Mouse (Mus musculus) large intestine, adult 2 months (tissue): Measurements from ENCODE around the gene Lfng. TPM values are rescaled to one million over a fixed set of nuclear protein-coding genes. Genes with fewer than 3 reads are reported as not detected.

Experiments
- DNase-seq: peaks from one replicate; pipeline ENCODE4 v3.0.0-alpha.2; 2012; ENCODE audit warnings: low read depth, low spot score
- WGBS: fragments of 180-500 bp; shearing (Covaris S2); methylation state at CpG from one replicate; pipeline ENCODE4 v1.1.7; 2018; 5-methylcytosine and 5-hydroxymethylcytosine counted together
- polyA plus RNA-seq: library from polyadenylated mRNA; depleted of rRNA; stranded (reverse); fragments of >200 nt; gene quantifications from 2 replicates; pipeline ENCODE4 v1.2.3, GENCODE M21; 2012; rRNA removed

Lfng gene
- 32.6 and 32.8 TPM in 2 replicates for polyA plus RNA-seq

GRCm38 (mm10) chr5:140607001-140607835, at the start of gene Lfng:
Lfng (plus strand) TSS chr5:140607320.
- WGBS = under 1% methylated on average over 87 of the region's 91 CpGs
- DNase-seq = peak; percentile 89

DNA sequence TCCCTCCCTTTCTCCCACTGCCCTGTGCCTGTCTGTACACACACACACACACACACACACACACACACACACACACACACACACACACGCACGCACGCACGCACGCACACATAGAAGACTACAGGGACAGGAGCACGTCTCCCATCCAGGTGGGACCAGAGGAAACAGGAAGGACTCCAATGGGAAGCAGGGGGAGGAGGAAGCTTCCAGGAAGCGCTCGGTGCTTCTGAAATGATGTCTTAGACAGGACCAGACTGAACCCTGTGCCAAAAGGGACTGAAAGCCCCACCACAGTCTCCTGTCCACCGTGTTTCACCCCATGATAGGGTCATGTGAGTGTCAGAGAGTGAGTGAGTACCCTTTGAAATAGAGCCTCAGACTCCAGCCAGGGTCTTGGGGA, 44.5 kb upstream of the Lfng start:
- 82% methylated on average over 9 of the region's 9 CpGs for WGBS

GRCm38 (mm10) chr5:140564896-140565295, 42.2 kb upstream of the Lfng start, which contains the start of gene Grifin:
Grifin (minus strand) TSS chr5:140565071.
- DNase-seq = no peak
- 74% methylated on average over 4 of the region's 4 CpGs for WGBS

More for the DNA sequence above, 44.5 kb upstream of the Lfng start:
- no peak for DNase-seq

- DNase-seq = no peak
- 70% methylated on average over 5 of the region's 5 CpGs for WGBS
Observed at GRCm38 (mm10) chr5:140565451-140565850, 41.7 kb upstream of the Lfng start.

DNA sequence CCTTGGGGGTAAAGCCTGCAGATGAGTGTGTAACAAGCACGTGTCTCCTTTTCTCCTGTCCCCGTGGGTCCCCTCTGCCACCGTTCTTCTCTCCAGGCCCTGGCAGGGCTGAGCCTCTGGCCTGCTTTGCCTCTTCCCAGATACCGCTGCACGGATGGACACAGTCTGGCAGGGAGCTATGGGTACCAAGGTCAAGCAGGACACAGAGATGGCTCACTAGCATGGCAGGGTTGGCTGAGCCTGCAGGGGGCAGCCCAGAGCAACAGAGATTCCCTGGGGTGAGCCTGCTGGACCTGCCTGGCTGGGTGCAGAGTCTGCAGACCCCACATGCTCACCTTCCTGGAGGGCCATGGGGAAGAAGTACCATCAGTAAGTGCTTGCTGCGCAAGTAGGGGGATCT, 41.3 kb upstream of the Lfng start:
- DNase-seq = no peak
- WGBS = 73% methylated on average over 6 of the region's 6 CpGs

DNA sequence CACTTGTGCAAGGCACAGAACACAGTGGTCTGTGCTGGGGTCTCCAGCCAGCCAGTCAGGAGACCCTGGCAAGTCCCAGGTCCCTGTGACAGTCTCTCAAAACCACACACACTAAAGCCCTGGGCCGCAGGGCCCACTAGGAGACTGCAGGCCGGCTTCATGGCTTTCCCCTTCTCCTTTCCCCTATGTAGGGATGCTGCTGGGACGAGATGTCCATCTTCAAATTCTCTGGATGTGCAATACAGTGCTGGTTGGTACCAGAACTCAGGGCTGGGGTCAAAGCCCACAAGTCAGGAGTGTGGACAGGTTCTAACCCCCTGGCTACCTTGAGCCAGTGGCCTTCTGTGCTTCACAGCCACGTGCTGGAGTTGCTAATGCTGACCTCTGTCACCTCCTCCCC, 40.8 kb upstream of the Lfng start:
- DNase-seq = no peak
- 84% methylated on average over 4 of the region's 4 CpGs for WGBS

GRCm38 (mm10) chr5:140567321-140567720, 39.8 kb upstream of the Lfng start:
- 25% methylated on average over 10 of the region's 11 CpGs for WGBS
- peak; percentile 14 for DNase-seq

- DNase-seq = no peak
- whole genome bisulfite sequencing = 76% methylated on average over 5 of the region's 5 CpGs
Observed at GRCm38 (mm10) chr5:140567751-140568150, 39.4 kb upstream of the Lfng start.

- DNase-seq = peak; percentile 52
- 4% methylated on average over 10 of the region's 10 CpGs for WGBS
Observed at GRCm38 (mm10) chr5:140568321-140568970, 38.7 kb upstream of the Lfng start.

DNA sequence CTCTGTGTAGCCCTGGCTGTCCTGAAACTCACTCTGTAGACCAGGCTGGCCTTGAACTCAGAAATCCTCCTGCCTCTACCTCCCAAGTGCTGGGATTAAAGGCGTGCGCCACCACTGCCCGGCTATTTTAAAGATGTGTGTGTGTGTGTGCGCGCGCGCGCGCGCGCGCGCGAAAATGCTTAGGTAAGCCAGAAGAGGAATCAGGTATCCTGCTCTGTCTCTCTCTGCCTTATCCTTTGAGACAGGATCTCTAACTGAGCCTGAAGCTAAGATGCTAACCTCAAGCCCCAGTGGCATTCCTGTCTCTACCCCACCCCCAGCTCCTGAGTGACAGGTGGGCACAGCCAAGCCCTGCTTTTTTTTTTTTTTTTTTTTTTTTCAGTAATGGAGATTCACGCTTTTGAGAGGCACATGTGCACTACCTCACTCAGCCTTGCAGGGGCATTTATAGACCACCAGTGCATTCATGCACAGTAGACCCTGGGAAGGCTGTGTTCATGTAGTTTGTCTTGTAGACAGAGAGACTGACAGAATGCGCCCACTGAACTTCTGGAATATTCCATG, 38.0 kb upstream of the Lfng start:
- 79% methylated on average over 16 of the region's 16 CpGs for WGBS
- DNase-seq = no peak

GRCm38 (mm10) chr5:140570223-140570870, 36.8 kb upstream of the Lfng start:
- no peak for DNase-seq
- WGBS = 88% methylated on average over 13 of the region's 13 CpGs

DNA sequence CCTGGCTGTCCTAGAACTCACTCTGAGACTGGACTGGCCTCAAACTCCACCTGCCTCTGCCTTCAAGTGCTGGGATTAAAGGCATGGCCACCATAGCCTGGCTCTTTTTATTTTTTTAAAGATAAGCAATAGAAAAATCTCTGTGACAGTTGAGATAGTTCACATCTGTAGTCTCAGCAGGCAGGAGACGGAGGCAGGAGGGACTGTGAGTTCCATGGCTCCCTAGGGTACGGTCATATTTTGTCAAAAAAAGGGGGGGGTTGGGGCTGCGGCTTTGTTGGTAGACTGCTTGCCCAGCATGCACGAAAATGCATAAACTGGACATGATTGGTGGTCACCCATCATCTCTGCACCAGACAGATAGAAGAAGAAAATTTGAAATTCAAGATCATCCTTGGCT, 35.9 kb upstream of the Lfng start:
- no peak for DNase-seq
- WGBS = 75% methylated on average over 4 of the region's 4 CpGs

- 62% methylated on average over 10 of the region's 10 CpGs for WGBS
- no peak for DNase-seq
Observed at GRCm38 (mm10) chr5:140571673-140572072, 35.4 kb upstream of the Lfng start.

GRCm38 (mm10) chr5:140572611-140573010, 34.5 kb upstream of the Lfng start:
- WGBS = 58% methylated on average over 6 of the region's 6 CpGs
- DNase-seq = no peak

GRCm38 (mm10) chr5:140575381-140575866, 31.7 kb upstream of the Lfng start:
- no peak for DNase-seq
- 68% methylated on average over 5 of the region's 5 CpGs for WGBS

DNA sequence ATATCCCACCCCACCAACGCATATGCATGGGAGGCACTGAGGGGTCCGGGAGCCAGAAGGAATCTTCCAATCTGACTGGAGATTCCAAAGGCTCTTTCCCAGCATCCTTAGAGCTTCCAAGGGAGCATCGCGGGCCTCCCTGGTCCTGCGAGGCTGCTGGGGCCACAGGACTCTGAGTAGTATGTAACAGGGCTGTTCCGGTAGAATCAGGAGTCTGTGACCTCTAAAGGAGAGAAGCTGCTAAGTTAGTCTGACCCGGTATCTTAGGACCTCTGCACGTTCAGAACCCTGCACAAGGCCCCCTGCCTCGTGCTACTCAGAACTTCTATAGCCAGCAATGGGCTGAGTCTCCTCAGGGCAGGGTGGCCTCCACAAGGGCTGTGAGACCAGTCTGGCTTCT, 27.9 kb upstream of the Lfng start:
- no peak for DNase-seq
- 77% methylated on average over 9 of the region's 9 CpGs for WGBS

- no peak for DNase-seq
- WGBS = 73% methylated on average over 6 of the region's 6 CpGs
Observed at GRCm38 (mm10) chr5:140579771-140580170, 27.3 kb upstream of the Lfng start.

- DNase-seq = no peak
- 42% methylated on average over 5 of the region's 5 CpGs for WGBS
Observed at GRCm38 (mm10) chr5:140581569-140581968, 25.6 kb upstream of the Lfng start.

- no peak for DNase-seq
- 59% methylated on average over 8 of the region's 8 CpGs for WGBS
Observed at GRCm38 (mm10) chr5:140582995-140583731, 24.0 kb upstream of the Lfng start.
